Mouse (Mus musculus): ENCODE results near the gene Rab42. TPM values are rescaled to one million over a fixed set of nuclear protein-coding genes. Genes with fewer than 3 reads are reported as not detected.

Gene Rab42
- total RNA-seq, 2 experiments from 2014 or later: 0.94 TPM; not detected in 1

DNA sequence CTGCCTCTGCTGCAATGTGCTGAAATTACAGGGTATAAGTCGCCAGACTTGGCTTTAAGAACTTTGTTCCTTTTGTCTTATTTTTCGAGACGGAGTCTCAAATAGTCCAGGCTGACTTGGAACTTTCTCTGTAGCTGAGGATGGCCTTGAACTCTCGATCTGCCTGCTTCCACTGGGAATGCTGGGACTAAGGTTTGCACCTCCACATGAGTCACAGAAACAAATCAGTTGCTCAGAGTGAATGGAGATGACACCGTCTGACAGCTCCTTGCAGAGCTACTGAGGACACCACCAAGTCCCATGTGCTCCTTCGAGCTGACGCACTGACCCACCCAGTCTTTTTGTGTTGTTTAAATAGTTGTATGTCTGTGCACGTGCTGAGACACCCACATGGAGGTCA is 50.1 kb downstream of the Rab42 start:
- intact Hi-C loops (cut with DNase I; ENCODE audit: low total_unique reads): no loop called here
- DNase-seq: no peak

Other genes starting within 250 kb of the Rab42 start
- under 1 TPM in 1 of 2 experiments, not detected in 1; 0.14 TPM for gene Gm10300, start 228.7 kb downstream of the Rab42 start, total RNA-seq (2021)
- 10 to 100 TPM; 63.2 to 71.7 TPM for gene Epb41, start 228.1 kb downstream of the Rab42 start, total RNA-seq (2021)
- under 1 TPM in 1 of 2 experiments, not detected in 1; 0.04 TPM for gene Oprd1, start 158.9 kb downstream of the Rab42 start, total RNA-seq (2021)
- 10 to 100 TPM; 29.5 to 33.7 TPM for gene Ythdf2, start 91.1 kb downstream of the Rab42 start, total RNA-seq (2021)
- 1 to 10 TPM; 9.4 to 9.9 TPM for gene Gmeb1, start 41.8 kb downstream of the Rab42 start, total RNA-seq (2021)
- 10 to 100 TPM; 22.8 to 26.9 TPM for gene Taf12, start 29.0 kb downstream of the Rab42 start, total RNA-seq (2021)
- 10 to 100 TPM; 12.9 to 13.9 TPM for gene Trnau1ap, start 26.2 kb upstream of the Rab42 start, total RNA-seq (2021)
- 1 to 10 TPM; 7.5 to 9.1 TPM for gene Rcc1, start 50.2 kb upstream of the Rab42 start, total RNA-seq (2021)
- 10 to 100 TPM; 13.2 to 13.3 TPM for gene Phactr4, start 119.1 kb upstream of the Rab42 start, total RNA-seq (2021)
- 1 to 10 TPM; 3.8 to 5.2 TPM for gene Med18, start 160.5 kb upstream of the Rab42 start, total RNA-seq (2021)
- gene Sesn2, start 207.1 kb upstream of the Rab42 start, total RNA-seq (2021): 1 to 10 TPM; 2.2 to 2.4 TPM
- gene Atpif1, start 230.3 kb upstream of the Rab42 start, total RNA-seq (2021): 10 to 100 TPM; 80.8 to 83.4 TPM
- 10 to 100 TPM; 51.0 to 60.3 TPM for gene Dnajc8, start 232.2 kb upstream of the Rab42 start, total RNA-seq (2021)

Measured in gastrocnemius, postnatal 14 days (tissue).